Mouse (Mus musculus) cerebellum, adult 2 months (tissue): ENCODE results near the gene Pde10a. TPM values are rescaled to one million over a fixed set of nuclear protein-coding genes. Genes with fewer than 3 reads are reported as not detected.

Experiments used
- DNase-seq, 2 experiments: peaks; one replicate each; pipeline ENCODE4 v3.0.0; 2021
- H3K27ac ChIP-seq: fragments of 200-500 bp; 2 replicates; pipeline ENCODE4 v1.5.1; 2012; ENCODE audit warnings: low read length, control low read depth, inconsistent platforms; ENCODE audit not compliant: insufficient read depth
- H3K27me3 ChIP-seq: fragments of 200-500 bp; 2 replicates; pipeline ENCODE4 v1.6.1; 2012; ENCODE audit warnings: inconsistent platforms, mild to moderate bottlenecking, low read length, moderate library complexity; ENCODE audit not compliant: control insufficient read depth, insufficient read depth
- H3K4me1 ChIP-seq: fragments of 200-500 bp; 2 replicates; pipeline ENCODE4 v1.6.1; 2011; ENCODE audit warnings: low read length; ENCODE audit not compliant: control insufficient read depth, insufficient read depth
- H3K4me3 ChIP-seq: fragments of 200-500 bp; replicated peaks from 2 replicates; pipeline ENCODE3; 2011; ENCODE audit warnings: mild to moderate bottlenecking, low read depth, low read length, control low read depth; ENCODE audit not compliant: insufficient read depth
- CTCF ChIP-seq: fragments of 200-500 bp; IDR thresholded peaks from 2 replicates; pipeline ENCODE4 v1.5.1; 2011; ENCODE audit warnings: low read depth, mild to moderate bottlenecking, control low read depth, low read length, moderate library complexity, borderline replicate concordance; ENCODE audit not compliant: insufficient read depth
- POLR2A ChIP-seq: fragments of 200-500 bp; IDR thresholded peaks from 2 replicates; pipeline ENCODE4 v1.6.1; 2011; ENCODE audit warnings: low read length, control low read depth, borderline replicate concordance; ENCODE audit not compliant: insufficient read depth
- WGBS: fragments of 180-500 bp; shearing (Covaris S2); methylation state at CpG from one replicate; pipeline ENCODE4 v1.1.7; 2018; 5-methylcytosine and 5-hydroxymethylcytosine counted together
- polyA plus RNA-seq: library from polyadenylated mRNA; depleted of rRNA; stranded (reverse); fragments of >200 nt; gene quantifications from 2 replicates; pipeline ENCODE4 v1.2.3, GENCODE M21; 2012

The Pde10a gene
- polyA plus RNA-seq, 1 experiment: 40.9 TPM

DNA sequence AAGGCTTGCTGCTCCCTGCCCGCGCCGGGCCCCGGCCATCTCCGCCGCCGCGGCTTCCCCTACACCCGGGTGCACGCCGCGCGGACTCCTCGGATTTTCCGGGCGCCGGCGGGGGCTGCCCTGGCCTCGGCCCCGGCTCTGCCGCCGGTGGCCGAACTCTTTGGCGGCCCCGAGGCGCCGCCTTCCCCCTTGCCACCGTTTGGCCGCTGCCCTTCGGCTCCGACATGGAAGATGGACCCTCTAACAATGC, 276.6 kb downstream of the Pde10a start:
- WGBS: 1% methylated on average over 31 of the region's 31 CpGs
- Histone ChIP-seq H3K4me1 (peaks cover 26% of the 10 kb centered on the region), H3K27ac (no peak overlapping the region), H3K27me3 (no peaks in the 10 kb centered on the region), H3K4me3 (peak overlapping the region; percentile 51)
- peak in 1 of 2 experiments; percentile 56 for DNase-seq
- TF ChIP-seq POLR2A: no peak
- TF ChIP-seq CTCF: no peak

DNA sequence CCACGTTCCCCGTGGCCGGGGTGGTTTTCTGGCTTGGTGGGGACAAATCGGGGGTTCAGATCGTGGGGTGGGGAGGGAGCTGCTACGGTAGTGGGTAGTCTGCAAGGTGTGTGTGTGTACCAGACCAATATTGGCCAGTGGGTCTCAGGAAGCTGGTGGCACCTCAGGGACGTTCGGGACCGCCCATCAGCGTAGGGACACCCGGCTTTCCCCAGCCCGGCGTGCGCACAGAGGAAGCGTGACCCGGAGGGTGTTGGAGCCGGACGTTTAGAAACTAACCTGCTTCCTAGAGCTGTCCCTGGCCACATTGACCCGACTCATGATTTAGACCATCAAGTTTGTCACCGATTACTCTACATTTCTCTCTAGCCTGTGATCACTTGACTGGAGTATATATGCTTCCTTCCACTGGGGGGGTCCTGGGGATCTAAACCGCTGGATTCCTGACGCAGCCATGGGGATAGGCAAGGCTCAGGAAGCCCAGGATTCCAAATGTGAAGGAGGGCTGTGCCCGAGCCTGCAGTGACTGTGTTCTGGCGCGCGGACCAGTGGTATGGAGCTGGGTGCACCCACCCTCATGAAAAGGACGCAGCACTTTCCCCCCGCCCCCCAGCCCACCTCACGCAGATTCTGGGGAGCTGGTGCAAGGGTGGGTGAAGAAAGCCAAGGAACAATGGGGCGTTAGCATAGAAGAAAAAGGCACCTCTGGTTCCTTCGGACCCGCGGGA, 277.2 kb downstream of the Pde10a start:
- Histone ChIP-seq H3K4me3 (peak overlapping the region; percentile 44), H3K27me3 (no peaks in the 10 kb centered on the region), H3K27ac (no peak overlapping the region), H3K4me1 (peaks cover 26% of the 10 kb centered on the region)
- no peak for TF ChIP-seq CTCF
- no peak for TF ChIP-seq POLR2A
- 26% methylated on average over 33 of the region's 33 CpGs for WGBS
- no peak for DNase-seq

DNA sequence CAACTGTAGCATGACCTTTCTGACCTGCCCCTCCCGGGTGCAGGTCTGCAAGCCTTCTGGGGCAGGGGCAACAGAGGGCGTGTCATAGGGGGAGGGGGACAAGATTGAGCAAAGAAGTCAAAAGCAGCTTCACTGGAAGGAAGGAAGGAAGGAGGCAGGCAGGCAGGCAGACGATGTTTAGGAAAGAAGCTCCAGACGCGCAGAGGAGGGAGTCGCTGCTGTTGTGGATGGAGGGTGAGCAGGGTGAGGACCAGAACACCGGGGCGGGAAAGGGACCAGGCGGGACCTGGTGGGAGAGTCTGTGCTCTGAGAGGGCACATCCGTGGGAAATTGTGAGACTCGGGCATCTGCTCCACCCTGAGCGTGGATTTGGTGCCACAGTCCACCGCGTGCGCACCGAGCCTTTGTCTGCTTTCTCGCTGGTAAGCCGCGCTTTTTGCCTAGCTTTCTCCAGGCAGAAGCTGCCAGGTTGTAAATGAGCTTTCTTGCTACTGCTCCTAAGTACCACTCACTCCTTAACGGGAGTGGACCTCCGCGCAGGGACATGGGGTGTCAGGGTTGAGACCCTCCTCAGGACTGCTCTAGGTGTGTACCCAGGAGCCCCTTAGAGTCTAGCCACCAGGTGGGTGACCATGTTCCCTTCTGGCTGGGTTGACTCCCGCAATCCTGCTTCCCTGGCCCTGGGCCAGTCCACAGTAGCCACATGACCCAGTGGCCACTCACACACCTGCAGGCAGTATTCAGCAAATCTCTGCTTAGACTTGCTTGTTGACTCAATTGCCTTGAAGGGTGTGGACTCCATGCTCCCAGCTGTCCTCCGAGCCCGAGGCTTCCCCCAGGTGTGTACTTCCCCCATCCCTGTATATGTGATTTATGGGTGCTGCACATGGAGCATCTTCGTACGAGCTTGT, 278.0 kb downstream of the Pde10a start:
- Histone ChIP-seq H3K4me1 (peaks cover 26% of the 10 kb centered on the region), H3K27me3 (no peaks in the 10 kb centered on the region), H3K4me3 (no peak overlapping the region), H3K27ac (no peak overlapping the region)
- WGBS: 52% methylated on average over 27 of the region's 27 CpGs
- TF ChIP-seq POLR2A (no peak), CTCF (no peak)
- peak in 1 of 2 experiments; percentile 31 for DNase-seq

DNA sequence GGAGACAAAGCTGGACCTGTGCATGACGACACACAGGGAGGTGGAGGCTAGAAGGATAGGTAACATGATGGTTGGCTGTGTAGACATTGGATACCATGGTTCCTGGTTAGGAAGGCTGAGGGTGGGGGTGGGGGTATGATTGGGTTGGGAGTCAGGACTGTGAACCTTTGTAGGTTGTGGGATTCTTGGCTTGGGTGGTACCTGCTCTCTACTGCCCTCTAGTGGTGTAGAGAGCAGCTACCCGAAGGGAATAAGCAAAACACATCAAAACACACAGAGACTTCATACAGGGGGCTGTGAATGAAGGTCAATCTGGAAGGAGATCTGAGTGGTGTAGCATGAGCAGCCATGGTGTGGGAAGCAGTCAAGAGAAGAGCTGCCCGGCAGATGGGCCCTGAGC, 282.2 kb downstream of the Pde10a start:
- Histone ChIP-seq H3K27me3 (no peaks in the 10 kb centered on the region), H3K4me1 (peaks cover 21% of the 10 kb centered on the region), H3K27ac (no peak overlapping the region), H3K4me3 (no peak overlapping the region)
- WGBS: 65% methylated on average over 3 of the region's 3 CpGs
- DNase-seq: no peak
- TF ChIP-seq CTCF: peak; percentile 68
- TF ChIP-seq POLR2A: no peak

DNA sequence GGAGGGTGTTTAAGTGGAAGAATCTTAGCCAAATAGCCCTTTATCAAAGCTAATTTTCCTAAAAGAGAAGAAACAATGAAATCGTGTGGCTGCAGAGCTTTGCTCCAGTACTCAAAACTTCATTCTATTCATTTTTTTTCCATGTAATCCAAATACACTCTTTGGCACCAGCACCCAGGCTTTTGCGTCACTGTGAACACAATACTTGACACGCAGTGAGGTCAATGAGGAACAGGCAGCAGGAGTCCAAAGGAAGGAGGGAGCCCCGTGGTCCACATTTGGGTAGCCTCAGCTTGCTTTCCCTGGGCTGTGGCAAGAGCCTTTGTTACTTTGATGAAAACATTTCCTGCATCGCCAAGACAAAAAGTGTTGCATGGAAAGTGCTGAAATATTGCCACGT, 284.6 kb downstream of the Pde10a start:
- 61% methylated on average over 6 of the region's 6 CpGs for WGBS
- H3K27me3 ChIP-seq: no peaks in the 10 kb centered on the region
- H3K27ac ChIP-seq: no peak overlapping the region
- peaks cover 16% of the 10 kb centered on the region for H3K4me1 ChIP-seq
- no peak overlapping the region for H3K4me3 ChIP-seq
- DNase-seq: no peak
- TF ChIP-seq CTCF: no peak
- TF ChIP-seq POLR2A: no peak

DNA sequence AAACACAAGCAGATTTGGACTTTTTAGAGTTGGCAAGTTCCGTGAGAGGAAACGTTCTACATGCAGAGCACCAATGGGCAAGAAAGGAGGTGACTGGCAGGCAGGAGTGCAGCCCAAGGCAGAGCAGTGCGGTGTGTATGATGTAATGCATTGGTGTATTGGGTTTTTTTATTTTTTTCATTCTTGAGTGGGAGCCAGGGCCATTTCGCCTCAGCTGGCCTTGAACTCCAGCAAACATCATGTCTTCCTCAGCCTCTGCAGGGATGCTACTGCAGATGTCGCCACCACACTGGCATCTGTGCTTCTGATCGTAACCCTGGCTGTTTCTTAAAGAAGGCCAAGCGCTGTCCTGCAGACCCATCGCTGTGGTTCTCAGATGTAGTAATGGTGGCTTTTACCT, 285.0 kb downstream of the Pde10a start:
- Histone ChIP-seq H3K27me3 (no peaks in the 10 kb centered on the region), H3K27ac (no peak overlapping the region), H3K4me3 (no peak overlapping the region), H3K4me1 (peaks cover 13% of the 10 kb centered on the region)
- no peak for TF ChIP-seq CTCF
- no peak for TF ChIP-seq POLR2A
- 78% methylated on average over 8 of the region's 8 CpGs for WGBS
- DNase-seq: no peak

DNA sequence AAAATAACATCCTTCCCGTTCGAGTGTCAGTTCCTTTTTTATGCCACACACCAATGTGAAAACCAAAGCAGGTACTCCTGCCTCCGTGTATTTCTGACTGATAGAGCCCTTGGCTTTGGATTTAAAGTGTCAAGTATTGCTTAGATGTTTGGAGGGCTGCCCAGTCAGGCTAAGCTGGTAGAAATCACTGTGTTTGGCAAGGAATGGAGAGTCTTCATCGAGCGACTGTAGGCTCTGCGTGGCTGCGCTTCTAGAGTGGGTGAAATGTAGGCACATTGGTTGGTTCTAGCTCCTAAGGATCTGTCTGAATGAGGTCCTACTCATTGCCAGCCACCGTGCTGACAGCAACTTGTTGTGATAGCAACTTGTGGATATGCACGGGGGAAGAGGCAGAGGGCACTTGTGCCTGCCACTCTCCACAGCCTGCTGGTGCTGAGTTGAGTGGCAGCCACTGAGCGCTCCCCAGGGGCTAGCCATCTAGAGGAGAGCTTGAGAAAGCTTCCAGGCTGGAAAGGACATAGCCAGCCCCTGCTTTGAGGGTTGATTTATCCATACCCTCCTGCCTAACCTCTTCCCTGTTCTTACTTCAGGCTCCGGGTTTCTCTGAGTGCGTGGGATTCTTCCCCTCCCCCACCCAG, 287.2 kb downstream of the Pde10a start:
- H3K27ac ChIP-seq: no peak overlapping the region
- H3K27me3 ChIP-seq: no peaks in the 10 kb centered on the region
- WGBS: 27% methylated on average over 12 of the region's 12 CpGs
- no peak overlapping the region for H3K4me3 ChIP-seq
- peak; percentile 52 to 69 for DNase-seq
- TF ChIP-seq CTCF (no peak), POLR2A (no peak)
- peaks cover 19% of the 10 kb centered on the region for H3K4me1 ChIP-seq
